Mouse (Mus musculus): ENCODE results near the gene Blcap. TPM values are rescaled to one million over a fixed set of nuclear protein-coding genes. Genes with fewer than 3 reads are reported as not detected.

The Blcap gene
- polyA plus RNA-seq, 1 experiment: 30.8 TPM

DNA sequence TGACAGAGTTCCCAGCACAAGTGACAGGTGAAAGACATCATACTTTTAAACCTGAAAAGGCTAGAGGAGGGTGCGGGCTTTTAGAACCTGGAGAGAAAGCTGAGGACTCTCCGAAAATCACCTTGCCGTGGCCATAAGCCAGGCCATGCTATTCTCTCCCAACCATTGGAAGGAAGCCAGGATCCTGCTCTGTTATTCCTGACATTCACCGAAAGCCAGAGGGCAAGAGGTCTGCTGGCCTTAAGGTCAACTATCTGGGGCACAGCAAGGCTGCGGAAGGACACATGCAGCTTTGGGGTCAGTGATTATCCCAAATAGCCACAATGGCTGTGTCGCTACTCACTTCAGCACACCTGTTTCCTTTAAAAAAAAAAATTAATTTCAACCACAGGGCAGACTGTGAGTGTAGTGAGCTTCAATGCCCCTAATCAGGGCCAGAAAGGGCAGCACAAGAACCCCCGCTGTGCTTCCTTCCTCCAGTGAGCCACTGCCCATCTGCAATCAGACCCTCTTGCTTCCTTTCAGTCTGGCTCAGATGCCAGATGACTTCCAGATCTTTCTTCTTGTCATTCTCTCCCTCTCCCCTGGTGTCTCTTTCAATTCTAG is 34.5 kb downstream of the Blcap start:
- peaks cover 2% of the 10 kb centered on the region; the same call in 1 of the 2 replicates for H3K4me1 ChIP-seq (ENCODE audit: control insufficient read depth, insufficient read depth, insufficient read length, low read length)
- no peak overlapping the region for H3K4me3 ChIP-seq (ENCODE audit: low read depth, low read length)
- H3K27ac ChIP-seq (ENCODE audit: insufficient read depth, low read depth, low read length): no peak overlapping the region
- no peaks in the 10 kb centered on the region for H3K27me3 ChIP-seq (ENCODE audit: control insufficient read depth, insufficient read depth, low read length)
- WGBS: 69% methylated on average over 7 of the region's 7 CpGs
- no peaks in the 10 kb centered on the region for H3K36me3 ChIP-seq (ENCODE audit: control insufficient read depth, insufficient read depth, low read length)
- TF ChIP-seq CTCF (IDR thresholded peaks at IDR 0.05; ENCODE audit: extremely low read depth, insufficient read length, insufficient replicate concordance, low read depth, low read length) (no peak), POLR2A (IDR thresholded peaks at IDR 0.05; ENCODE audit: low read depth, low read length) (no peak)

DNA sequence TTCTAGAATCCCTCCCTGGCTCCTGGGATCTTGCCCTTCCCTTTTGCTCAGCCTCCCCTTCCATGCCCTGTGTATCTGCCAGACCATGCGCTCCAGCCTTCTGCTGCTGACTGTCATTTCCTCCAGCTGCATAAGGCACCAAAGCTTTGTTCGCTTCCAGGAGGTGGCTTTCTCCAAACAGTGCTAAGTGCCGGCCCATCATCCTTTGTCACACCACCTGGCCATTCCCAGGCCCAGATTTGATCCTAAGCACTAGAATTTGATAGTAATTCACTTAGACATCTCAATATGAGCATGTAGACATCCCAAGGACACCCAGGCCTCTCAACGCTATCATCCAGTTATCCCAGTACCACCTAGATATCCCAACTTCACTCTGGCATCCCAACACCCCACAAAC is 36.9 kb downstream of the Blcap start:
- H3K36me3 ChIP-seq (ENCODE audit: control insufficient read depth, insufficient read depth, low read length): no peaks in the 10 kb centered on the region
- no peak overlapping the region for H3K4me3 ChIP-seq (ENCODE audit: low read depth, low read length)
- no peaks in the 10 kb centered on the region for H3K4me1 ChIP-seq (ENCODE audit: control insufficient read depth, insufficient read depth, insufficient read length, low read length)
- TF ChIP-seq POLR2A (IDR thresholded peaks at IDR 0.05; ENCODE audit: low read depth, low read length) (no peak), CTCF (IDR thresholded peaks at IDR 0.05; ENCODE audit: extremely low read depth, insufficient read length, insufficient replicate concordance, low read depth, low read length) (no peak)
- 75% methylated on average over 4 of the region's 4 CpGs for WGBS
- no peak overlapping the region for H3K27ac ChIP-seq (ENCODE audit: insufficient read depth, low read depth, low read length)
- H3K27me3 ChIP-seq (ENCODE audit: control insufficient read depth, insufficient read depth, low read length): no peaks in the 10 kb centered on the region

DNA sequence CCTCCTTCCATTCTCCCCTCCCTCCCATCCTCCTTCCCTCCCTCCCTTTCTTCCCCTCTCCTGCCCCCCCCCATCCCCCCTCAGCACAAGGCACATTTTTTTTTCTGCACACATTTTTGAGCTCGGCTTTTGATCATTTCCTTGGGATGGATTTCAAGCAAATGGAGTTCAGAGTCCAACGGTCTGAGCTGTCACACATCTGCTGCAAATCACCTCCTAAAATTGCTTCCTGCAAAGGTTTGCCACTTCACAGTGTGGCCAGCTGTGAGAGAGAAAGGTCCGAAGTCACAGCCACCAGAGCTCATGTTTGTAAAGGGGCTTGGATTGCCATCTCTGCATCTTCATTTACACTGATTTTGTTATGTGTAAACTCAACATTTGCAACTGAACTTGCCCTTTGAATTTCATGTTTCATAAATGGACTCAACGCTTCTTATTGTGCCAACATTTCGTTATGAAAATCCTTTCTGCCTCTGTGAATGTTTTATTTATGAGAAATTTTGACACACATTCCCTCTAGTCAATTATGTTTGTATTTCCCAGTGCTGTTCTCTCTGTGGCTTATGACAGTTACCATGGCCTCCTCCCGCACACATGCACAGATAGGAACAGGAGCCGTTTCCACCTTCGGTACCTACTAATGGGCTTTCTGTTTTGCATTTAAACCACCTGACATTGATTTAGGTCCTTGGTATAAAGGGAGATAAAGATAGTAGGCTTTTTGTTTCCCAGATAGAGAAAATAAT is 39.2 kb downstream of the Blcap start:
- TF ChIP-seq CTCF (IDR thresholded peaks at IDR 0.05; ENCODE audit: extremely low read depth, insufficient read length, insufficient replicate concordance, low read depth, low read length) (no peak), POLR2A (IDR thresholded peaks at IDR 0.05; ENCODE audit: low read depth, low read length) (no peak)
- Histone ChIP-seq H3K27ac (ENCODE audit: insufficient read depth, low read depth, low read length) (no peak overlapping the region), H3K36me3 (ENCODE audit: control insufficient read depth, insufficient read depth, low read length) (no peaks in the 10 kb centered on the region), H3K27me3 (ENCODE audit: control insufficient read depth, insufficient read depth, low read length) (no peaks in the 10 kb centered on the region), H3K4me1 (ENCODE audit: control insufficient read depth, insufficient read depth, insufficient read length, low read length) (no peaks in the 10 kb centered on the region), H3K4me3 (ENCODE audit: low read depth, low read length) (no peak overlapping the region)
- 54% methylated on average over 8 of the region's 8 CpGs for WGBS

DNA sequence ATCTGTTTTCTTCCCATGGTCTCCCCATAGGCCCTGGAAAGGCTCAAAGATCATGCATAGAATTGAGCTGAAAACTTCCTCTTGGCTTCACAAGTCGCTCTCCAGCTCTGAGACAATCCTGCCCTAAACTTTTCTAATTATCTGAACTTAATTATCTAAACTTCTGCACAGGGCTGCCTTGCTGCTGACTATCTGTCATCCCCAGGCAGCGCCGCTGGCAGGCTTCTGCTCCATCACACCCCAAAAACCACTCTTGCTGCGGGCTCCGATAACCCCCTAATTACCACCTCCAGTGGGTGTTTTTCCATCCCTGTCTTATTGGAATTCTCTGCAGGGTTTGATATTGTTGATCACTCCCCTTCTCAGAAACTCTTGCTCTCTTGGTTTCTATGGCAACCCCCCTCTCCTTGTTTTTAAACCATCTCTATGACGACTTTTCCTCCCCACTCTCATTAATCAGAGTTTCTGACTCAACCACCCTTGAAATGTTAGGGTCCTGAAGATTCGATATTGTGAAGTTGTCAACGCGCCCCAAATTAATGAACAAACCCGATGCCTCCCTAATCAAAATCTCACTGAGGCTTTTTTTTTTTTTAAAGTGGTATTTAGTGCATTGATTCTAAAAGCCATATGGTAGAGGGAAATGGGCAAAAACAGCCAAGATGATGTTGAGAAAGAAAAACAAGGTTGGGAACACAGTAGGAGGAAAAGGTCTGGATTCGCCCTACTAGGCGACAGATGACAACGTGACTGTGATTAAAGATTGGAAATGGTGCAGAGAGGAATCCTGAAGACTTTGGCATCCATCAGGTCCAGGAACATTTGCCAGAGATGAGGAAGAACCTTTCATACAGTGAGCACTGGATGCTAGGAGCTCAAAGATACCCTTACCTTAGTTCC is 40.8 kb downstream of the Blcap start:
- WGBS: 78% methylated on average over 13 of the region's 13 CpGs
- Histone ChIP-seq H3K27me3 (ENCODE audit: control insufficient read depth, insufficient read depth, low read length) (peaks cover 3% of the 10 kb centered on the region; the same call in 1 of the 2 replicates), H3K4me3 (ENCODE audit: low read depth, low read length) (no peak overlapping the region), H3K4me1 (ENCODE audit: control insufficient read depth, insufficient read depth, insufficient read length, low read length) (no peaks in the 10 kb centered on the region), H3K27ac (ENCODE audit: insufficient read depth, low read depth, low read length) (no peak overlapping the region), H3K36me3 (ENCODE audit: control insufficient read depth, insufficient read depth, low read length) (no peaks in the 10 kb centered on the region)
- no peak for TF ChIP-seq CTCF (IDR thresholded peaks at IDR 0.05; ENCODE audit: extremely low read depth, insufficient read length, insufficient replicate concordance, low read depth, low read length)
- TF ChIP-seq POLR2A (IDR thresholded peaks at IDR 0.05; ENCODE audit: low read depth, low read length): no peak

DNA sequence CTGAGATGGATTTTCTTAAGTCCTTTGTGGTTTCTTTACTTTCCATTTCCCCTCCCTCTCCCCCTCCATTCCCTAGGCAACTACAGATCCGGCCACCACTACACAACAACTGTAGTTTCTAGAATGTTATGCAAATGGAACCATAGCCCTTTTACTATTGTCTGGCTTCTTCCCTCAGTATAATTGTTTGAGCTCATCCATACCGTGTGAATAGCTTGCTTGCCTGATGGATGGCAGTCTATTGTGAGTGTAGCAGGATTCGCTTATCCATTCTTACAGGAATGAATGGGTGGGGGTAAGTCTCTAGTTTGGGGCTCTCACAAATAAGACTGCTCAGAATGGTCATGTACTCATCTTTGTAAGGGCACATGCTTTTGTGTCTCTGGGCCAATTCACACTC is 48.5 kb downstream of the Blcap start:
- H3K27ac ChIP-seq (ENCODE audit: insufficient read depth, low read depth, low read length): no peak overlapping the region
- no peak overlapping the region for H3K4me3 ChIP-seq (ENCODE audit: low read depth, low read length)
- H3K36me3 ChIP-seq (ENCODE audit: control insufficient read depth, insufficient read depth, low read length): no peaks in the 10 kb centered on the region
- H3K27me3 ChIP-seq (ENCODE audit: control insufficient read depth, insufficient read depth, low read length): peaks cover 3% of the 10 kb centered on the region; the same call in 1 of the 2 replicates
- H3K4me1 ChIP-seq (ENCODE audit: control insufficient read depth, insufficient read depth, insufficient read length, low read length): no peaks in the 10 kb centered on the region
- WGBS: 70% methylated on average over 3 of the region's 3 CpGs
- TF ChIP-seq POLR2A (IDR thresholded peaks at IDR 0.05; ENCODE audit: low read depth, low read length) (no peak), CTCF (IDR thresholded peaks at IDR 0.05; ENCODE audit: extremely low read depth, insufficient read length, insufficient replicate concordance, low read depth, low read length) (no peak)

DNA sequence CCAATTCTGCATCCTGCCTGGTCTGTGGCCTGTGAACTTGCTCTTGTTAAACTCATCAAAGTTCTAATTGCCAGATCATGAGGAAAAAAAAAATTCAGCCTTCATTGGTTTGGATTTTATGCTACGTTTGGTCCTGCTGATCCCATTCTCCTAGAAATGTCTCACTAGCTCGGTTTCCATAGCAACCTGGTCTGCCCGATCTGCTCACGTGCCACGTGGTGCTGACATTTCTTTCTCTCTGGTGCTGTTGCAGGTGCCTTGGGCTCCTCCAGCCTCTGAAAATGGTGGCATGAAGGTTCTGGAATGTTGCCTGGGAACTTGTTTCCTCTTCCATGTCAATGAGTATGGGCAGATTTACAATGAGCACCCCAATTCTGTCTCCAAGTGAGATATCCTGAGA is 50.6 kb downstream of the Blcap start:
- WGBS: 28% methylated on average over 5 of the region's 5 CpGs
- TF ChIP-seq CTCF (IDR thresholded peaks at IDR 0.05; ENCODE audit: extremely low read depth, insufficient read length, insufficient replicate concordance, low read depth, low read length) (no peak), POLR2A (IDR thresholded peaks at IDR 0.05; ENCODE audit: low read depth, low read length) (no peak)
- no peak overlapping the region for H3K4me3 ChIP-seq (ENCODE audit: low read depth, low read length)
- no peaks in the 10 kb centered on the region for H3K27me3 ChIP-seq (ENCODE audit: control insufficient read depth, insufficient read depth, low read length)
- no peak overlapping the region for H3K27ac ChIP-seq (ENCODE audit: insufficient read depth, low read depth, low read length)
- no peaks in the 10 kb centered on the region for H3K4me1 ChIP-seq (ENCODE audit: control insufficient read depth, insufficient read depth, insufficient read length, low read length)
- H3K36me3 ChIP-seq (ENCODE audit: control insufficient read depth, insufficient read depth, low read length): no peaks in the 10 kb centered on the region

DNA sequence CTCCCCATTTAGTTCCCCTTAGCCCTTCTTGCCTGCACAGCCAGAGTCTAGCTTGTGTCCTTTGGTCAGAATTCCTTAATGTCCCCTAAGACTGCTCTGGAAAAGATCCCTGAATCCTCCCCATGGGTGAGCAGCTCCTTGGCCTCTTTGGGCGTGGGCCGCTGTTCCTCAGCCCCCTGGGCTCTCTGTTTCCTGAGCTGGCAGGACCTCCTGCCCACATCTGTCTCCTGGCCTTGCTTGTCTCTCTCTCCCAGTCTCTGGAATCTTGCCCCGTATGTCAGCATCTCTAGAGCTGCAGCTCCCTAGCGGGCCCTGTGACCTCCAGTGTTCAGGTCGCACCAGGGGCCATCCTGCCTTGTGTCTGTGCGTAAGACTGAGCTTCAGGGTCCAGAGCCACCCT is 51.6 kb downstream of the Blcap start:
- TF ChIP-seq POLR2A (IDR thresholded peaks at IDR 0.05; ENCODE audit: low read depth, low read length) (no peak), CTCF (IDR thresholded peaks at IDR 0.05; ENCODE audit: extremely low read depth, insufficient read length, insufficient replicate concordance, low read depth, low read length) (no peak)
- Histone ChIP-seq H3K4me3 (ENCODE audit: low read depth, low read length) (no peak overlapping the region), H3K4me1 (ENCODE audit: control insufficient read depth, insufficient read depth, insufficient read length, low read length) (no peaks in the 10 kb centered on the region), H3K36me3 (ENCODE audit: control insufficient read depth, insufficient read depth, low read length) (no peaks in the 10 kb centered on the region), H3K27me3 (ENCODE audit: control insufficient read depth, insufficient read depth, low read length) (no peaks in the 10 kb centered on the region), H3K27ac (ENCODE audit: insufficient read depth, low read depth, low read length) (no peak overlapping the region)
- WGBS: 74% methylated on average over 6 of the region's 6 CpGs

Measured in small intestine, adult 2 months (tissue).